Mouse (Mus musculus): ENCODE measurements around the gene Pdss2.

GRCm38 (mm10) chr10:43502599-43502998 lies 281.3 kb downstream of the Pdss2 start:
- TF ChIP-seq CHD2 (IDR thresholded peaks at IDR 0.05; ENCODE audit: low read depth, low read length) (no peak), MAFK (IDR thresholded peaks at IDR 0.05; ENCODE audit: insufficient read depth, low read depth, low read length) (no peak), ZC3H11A (IDR thresholded peaks at IDR 0.05; ENCODE audit: borderline replicate concordance, low read depth, low read length) (no peak)

Data from ES-E14 (cell line).